Mouse (Mus musculus) activated CD4-positive, CD25-positive, alpha-beta regulatory T cell, adult 4 months (primary cell): ENCODE data around the gene Slc36a4. TPM values are rescaled to one million over a fixed set of nuclear protein-coding genes. Genes with fewer than 3 reads are reported as not detected.

Source experiments
- ATAC-seq: one replicate; pipeline ENCODE4 v1.8.0; 2017
- polyA plus RNA-seq, 2 experiments: library from polyadenylated mRNA; unstranded; fragments of 100-300 nt; shearing (Covaris generic); gene quantifications; one replicate each; pipeline ENCODE4 v1.2.1; 2017

Gene Slc36a4
- polyA plus RNA-seq, 2 experiments from 2014 or later, result 3.7 to 3.9 TPM

DNA sequence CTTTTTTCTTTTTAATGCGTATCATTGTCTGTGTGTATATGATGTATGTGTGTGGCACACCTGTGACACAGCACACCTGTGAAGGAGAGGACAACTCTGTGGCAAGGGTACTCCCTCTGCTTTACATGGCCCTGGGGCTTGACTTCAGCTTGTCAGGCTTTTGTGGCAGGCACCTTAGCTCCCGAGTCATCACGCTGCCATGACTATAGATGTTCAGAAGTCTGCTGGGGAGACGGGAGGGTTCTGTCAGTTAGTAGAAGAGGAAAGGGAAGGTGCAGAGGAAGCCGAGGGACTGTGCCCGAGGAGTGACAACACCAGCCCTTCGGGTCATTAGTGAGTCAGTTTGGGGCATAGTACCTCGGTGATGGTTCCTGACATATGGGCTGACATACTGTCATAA, 13.0 kb downstream of the Slc36a4 start:
- no peak for ATAC-seq

DNA sequence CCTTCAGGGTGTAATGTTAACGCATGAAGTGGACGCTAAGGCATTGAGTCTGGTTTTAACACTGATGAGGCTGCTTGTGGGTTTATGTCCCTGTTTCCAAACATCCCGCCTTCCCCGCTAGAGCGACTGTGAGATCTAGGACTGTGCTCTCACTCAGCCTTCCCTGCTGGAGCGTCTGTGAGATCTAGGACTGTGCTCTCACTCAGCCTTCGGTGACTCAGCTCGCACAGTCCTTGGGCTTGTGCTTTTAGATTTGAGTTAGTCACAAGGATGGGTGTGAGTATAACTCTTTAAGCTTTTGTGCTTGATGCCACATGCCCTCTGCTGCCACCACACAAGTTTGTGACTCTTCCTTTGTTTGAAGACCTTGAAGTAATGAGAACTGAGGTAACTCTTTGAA, 17.6 kb downstream of the Slc36a4 start:
- no peak for ATAC-seq

DNA sequence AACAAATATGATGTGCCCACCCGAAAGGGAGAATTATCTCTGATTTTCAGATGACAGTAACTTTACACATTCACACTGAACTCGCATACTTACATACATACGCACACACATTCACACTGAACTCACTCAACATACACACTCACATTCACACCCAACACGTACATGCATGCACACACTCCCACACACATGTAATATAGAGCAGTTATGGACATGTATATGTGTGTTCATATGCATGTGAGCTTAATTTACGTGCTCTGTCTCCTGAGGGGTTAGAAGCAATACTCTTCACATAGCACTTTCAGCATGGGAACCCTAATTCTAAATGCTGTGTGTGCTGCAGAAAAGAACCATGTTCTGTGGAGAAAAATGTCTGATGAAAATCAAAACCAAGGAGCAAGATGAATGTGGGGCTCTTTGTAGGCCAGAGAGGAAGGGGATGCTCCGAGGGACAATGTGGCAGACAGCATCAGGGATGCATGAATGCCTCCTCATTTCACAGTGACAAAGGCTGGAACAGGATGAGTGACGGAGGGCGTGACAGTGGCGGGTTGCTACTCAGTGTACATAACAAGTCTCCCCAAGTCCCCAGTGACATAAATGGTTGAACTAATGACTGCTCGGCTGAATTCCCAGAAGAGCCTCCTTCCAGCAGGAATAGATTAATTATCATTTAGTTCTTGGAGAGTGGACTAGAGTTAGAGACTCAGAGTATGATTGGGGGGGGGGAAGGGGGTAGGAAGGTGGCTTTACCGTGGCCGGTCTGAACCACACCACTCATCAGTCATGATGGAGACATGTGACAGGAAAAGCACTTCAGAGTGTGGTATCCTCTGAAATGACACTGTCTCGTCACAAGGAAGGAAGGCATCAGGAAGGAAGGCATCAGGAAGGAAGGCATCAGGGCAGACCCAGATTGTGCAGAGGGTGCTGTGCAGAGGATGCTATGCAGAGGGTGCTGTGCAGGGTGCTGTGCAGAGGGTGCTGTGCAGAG, 22.5 kb downstream of the Slc36a4 start:
- ATAC-seq, result no peak

DNA sequence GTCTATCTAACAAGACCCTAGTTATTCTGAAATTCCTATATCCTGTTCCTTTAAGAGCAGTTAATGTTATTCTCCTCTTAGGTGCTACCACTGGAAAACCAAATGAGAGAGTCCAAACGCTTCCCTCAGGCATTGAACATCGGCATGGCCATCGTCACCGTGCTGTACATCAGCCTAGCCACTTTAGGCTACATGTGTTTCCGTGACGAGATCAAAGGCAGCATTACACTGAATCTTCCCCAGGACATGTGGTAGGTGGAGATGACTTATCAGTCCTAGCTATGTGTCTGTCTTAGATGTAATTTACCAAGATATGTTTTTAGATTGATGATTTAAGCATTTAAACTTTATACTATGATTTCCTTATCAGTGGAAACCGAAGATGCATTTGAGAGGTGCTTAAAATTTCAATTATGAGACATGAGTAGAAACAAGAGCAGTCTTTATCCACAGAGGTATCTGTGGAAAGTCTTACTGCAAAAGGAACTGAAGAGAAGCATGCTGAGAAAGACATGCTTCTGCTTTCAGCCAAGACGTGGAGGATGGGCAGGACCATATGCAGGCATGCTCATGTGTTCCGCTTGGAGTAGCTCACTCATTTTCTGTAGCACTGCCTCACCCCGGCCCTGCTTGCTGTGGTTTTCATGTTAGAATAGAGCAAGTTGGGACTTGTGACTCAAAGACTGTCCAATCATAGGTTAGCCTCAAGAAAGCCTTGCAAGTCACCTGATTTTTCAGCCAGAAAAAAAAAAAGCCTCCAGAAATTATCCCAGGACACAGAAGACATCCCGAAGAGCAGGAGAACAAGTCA, 24.7 kb downstream of the Slc36a4 start:
- no peak for ATAC-seq

DNA sequence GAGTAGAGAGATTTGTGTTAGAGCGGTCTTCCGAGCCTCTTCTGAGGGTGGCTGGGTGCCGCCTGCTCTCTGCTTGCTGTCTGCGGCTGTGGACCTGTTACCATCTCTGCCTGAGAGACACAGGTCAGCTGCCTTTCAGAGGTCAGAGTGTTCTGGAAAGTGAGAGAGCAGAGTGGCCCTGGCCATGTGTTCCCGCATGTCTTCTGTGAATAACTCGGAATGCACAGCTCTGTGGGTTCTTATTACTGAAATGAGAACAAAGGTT, 25.3 kb downstream of the Slc36a4 start:
- no peak for ATAC-seq

DNA sequence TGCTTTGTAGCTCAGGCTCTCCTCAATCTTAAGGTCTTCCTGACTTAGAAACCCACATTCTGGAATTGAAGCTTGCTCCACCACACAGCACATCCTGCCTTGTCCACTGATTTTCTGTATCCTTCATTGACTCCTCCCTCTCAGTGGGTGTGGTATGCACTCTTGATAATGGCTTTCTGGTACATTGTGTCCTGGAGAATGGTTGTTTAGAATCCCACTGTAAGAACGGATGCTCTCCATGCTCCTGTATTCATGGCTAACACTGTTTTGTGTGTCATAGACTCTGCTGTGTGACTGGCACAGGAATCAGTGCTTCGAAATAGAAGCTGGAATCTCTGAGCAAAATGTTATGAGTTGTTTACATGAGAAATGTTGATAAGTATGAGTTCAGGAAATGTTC, 28.0 kb downstream of the Slc36a4 start:
- ATAC-seq, result no peak

DNA sequence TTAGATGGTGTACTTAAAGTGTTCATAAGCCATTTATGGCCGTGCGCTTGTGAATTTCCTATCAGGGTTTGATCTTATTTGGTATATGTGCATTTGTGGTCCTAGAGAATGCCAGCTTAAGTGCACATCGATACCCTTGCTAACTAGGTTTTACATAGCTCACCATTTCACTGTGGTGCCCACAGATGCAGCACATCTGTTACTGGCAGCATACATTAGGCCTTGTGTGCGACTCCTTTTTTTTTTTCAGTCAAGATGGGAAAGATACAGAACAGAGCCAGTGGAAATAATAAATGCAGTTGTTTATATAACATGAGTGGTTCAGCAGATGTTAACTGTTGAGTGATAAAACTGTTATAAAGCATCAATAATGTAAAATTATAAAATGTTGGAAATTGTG, 31.9 kb downstream of the Slc36a4 start:
- ATAC-seq, result no peak

DNA sequence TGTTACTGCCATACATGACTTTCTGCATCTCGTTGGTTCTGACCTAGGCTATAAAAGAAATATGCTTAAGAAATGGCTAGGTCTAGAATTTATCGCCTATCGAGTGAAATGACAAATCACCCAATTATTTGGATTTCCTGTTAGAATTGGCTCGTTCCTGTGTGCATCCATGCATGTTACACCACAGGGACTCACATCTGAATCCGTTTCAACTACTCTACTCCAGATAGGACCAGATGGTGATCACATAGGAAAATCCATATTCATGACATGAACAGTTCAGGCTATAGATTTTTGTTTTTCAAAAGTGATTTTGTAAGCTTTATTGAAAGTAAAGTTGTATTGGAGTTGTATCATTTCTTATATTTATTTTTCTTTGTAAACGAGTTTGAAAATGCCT, 32.4 kb downstream of the Slc36a4 start:
- no peak for ATAC-seq

DNA sequence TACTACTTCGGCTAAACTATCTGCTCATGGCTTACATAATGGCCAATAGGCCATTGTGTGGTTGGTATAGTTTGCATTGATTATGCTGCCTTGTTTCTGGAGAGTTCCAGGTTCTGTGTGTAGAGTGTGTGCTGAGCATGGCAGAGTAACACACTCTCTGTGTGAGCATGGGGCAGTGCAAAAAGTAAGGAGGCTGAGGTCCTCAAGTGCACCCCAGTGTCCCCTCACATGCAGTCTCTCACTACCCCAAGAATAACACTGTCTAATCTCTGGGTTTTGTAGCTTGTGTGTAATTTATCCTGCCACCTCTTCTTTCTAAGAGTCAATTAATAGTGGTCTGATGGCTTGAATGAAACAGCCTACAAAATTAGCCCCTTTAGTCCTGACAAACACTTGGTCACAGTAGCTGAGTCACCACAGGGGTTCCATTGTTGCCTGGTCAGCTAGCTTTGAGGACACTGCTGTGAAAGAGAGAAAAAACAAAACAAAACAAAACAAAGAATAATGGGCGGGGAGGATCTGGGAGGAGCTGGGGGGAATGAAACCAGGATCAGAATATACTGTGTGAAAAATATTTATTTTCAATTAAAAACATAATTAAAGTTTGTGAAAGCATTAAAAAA, 36.6 kb downstream of the Slc36a4 start:
- no peak for ATAC-seq

DNA sequence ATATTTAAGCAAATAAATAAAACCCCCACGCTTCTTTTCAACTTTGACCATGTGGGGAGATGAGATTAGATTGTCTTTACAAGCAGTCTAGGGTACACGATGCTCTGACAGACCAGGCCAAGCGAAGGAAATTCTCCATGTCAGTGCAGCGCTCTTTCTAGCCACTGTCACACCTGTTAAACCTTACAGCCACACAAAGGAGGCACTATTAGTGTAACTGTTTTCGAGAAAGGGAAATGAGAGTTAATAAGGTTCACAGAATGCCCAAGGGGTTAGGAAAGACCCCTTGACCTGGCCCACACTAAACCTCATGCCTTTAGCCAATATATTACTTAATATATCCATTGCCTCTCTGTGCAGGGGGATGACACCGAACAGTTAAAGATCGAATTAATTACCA, 37.1 kb downstream of the Slc36a4 start:
- ATAC-seq, result no peak

DNA sequence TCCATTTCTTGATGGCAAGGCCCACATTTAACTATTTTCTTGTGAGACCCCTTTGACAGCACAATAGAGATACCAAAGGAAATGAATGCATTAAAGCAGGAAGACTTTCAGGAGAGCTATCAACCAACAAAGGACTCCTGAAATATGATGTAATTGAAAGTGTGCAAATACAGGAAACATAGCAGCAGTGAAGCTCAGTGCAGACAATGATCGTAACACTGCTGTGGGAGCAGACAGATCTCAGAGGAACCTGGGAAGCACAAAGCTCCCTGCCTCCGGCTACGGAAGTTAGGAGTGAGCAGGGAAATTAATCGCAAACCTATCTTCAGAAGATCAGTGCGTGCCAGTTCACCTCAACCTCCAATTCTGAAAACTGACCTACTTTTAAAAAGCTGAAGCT, 38.8 kb downstream of the Slc36a4 start:
- no peak for ATAC-seq

DNA sequence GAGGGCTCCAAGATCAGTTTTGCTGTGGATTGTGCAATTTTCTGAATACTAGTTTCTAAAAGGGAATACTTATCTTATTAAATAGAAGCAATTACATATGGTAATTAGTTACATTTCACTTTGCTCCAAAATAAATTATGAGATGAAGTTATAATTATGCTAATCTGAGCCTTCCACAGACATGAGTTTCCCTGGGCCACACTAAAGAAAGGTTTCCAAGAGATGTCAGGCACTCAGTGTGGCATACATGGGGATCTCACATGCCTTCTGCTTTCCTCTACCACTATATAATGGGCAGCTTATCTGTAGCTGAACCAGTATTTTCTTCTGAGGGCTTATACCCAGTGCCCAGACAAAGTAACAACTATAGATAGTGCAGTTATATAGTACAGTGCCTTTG, 49.8 kb downstream of the Slc36a4 start:
- no peak for ATAC-seq

DNA sequence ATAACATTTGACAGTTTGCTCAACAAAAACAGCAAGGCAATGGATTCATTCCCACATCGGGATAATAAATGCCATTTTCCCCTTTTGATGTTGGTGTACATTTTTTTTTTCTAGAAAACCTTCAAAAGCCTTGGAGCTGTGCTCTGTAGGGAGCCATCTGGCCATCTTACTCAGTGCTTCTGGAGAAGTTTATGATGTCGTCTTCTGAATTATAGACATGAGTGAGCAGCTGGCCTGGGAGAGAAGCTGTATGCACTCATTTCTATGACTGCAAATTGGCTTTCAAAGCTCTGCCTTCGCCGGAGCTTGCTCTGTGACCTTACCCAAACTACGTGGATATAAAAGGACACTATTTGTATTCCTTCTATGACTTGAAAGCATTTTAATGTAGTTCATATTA, 56.8 kb downstream of the Slc36a4 start:
- no peak for ATAC-seq

DNA sequence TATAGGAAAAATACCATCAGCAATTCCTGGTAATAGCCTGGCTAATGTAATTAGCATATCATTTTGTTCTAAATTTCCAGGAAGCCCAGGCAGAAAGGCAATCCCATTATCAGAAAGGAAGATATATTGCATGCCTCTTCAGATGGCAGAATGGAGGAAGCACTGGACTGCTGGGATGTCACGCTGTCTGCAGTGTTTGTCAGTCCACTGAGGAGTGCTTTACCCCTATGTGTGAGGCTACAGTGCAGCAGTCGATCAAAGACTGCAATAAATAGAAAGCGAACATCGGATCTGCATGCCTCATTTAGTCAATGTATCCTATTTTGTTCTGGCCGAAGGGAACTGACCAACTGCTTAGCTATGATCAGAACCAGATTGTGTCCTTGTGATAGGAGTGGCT, 57.3 kb downstream of the Slc36a4 start:
- no peak for ATAC-seq

DNA sequence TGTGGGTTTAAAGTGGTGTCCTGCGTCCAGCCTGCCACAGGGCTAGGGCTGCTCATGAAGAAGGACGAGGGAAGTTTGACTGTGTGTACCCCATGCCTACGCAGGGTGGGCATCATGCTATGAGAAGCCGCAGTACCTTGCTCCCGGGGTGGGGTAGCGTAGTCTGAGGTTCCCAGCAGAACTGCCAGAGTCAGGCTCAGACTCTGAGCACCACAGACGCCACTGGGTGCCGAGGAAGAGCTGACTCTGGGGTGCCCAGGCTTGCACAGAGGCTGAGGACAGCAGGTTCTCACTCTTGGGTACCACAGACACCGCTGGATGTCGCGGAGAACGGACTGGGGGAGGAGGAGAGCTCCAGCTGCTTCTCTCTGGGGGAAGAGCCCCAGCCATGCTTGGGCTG, 63.2 kb downstream of the Slc36a4 start:
- ATAC-seq, result no peak

DNA sequence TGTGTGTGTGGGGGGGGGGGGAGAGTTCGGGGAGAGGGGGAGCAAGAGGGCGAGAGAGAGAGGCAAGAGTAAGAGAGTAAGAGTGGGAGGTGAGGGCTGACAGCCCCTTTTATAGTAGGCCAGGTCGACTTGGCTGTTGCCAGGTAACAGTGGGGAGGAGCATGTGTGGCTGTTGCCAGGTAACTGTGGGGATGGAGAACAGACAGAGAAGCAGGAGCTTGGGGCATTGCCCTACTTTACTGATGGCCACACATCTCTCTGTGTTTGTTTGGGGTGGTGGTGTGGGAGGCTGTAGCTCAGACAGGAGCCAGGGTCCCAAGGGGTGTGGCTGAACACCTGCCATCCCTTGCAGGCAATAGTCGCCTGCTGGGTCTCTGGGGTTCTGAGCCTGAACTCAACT, 63.9 kb downstream of the Slc36a4 start:
- ATAC-seq, result no peak

DNA sequence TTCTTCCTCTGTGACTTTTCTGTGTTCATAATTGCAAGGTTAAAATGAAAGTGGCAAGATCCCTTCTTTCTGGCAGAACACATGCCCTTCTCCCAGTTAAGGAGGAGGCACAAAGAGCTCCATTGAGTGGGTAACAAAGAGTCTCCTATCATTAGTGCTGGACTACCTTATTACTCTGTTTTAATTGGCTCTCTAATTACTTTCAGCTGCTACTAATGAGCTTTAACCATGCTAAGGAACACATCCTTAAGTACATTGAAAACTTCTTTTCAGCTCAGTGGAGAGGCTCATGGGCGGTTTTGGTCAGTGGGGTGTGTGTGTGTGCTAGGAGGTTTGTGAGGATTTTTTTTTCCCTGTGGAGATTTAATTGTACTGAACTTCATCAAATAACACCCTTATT, 65.4 kb downstream of the Slc36a4 start:
- no peak for ATAC-seq

DNA sequence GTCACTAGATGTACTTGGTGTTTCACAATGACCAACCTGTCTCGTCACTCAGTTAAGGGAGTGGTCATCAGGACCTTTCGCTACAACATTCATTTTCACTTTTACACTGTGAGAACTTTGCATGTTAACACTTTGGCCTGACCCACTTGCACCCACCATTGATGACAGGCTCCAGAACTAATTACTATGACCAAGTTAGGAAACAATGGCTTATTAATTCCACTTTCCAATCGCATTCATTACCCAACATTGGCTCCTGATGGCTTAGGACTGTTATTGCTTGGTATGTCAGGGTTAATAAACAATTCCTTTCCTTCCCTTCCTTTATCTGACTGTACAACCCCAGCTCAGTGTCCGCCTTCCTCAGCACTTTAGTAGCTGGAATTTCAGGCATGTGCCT, 72.4 kb downstream of the Slc36a4 start:
- no peak for ATAC-seq

DNA sequence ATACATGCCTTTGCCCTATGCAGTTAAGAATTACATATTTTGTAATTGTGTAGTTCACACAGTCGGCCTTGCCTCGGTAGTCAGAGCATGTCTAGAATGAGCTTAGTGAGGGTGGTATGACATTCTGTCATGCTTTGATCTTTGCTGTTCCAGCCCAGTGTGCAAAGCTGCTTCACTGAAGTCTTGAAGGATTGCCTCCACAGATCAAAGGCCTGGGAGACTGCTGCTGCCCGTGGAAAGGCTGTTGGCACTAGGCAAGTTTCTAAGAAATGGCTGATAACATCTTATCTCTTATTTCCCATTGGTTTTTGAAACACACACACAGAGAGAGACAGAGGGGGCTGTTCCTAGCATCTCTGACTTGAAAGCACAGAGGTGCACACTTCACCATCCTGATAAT, 76.7 kb downstream of the Slc36a4 start:
- no peak for ATAC-seq

DNA sequence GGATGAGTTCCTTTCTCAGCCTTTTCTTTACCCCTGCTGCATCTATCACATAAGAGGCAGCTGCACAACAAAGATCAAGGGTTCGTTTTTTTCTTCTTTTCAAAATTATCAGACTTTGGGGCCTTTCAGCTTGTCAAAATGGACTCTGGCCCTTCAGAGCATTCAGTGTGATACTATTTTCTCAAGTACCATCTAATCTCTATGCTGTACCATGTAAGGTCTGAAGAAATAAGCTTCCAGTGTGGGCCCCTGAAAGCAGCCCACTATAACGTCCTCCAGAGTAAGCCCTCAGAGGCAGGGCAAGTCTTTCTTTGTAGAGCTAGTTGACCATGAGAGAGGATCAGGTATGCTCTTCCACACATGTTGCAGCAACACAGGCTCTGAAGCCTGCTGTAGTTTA, 77.1 kb downstream of the Slc36a4 start:
- ATAC-seq, result no peak

DNA sequence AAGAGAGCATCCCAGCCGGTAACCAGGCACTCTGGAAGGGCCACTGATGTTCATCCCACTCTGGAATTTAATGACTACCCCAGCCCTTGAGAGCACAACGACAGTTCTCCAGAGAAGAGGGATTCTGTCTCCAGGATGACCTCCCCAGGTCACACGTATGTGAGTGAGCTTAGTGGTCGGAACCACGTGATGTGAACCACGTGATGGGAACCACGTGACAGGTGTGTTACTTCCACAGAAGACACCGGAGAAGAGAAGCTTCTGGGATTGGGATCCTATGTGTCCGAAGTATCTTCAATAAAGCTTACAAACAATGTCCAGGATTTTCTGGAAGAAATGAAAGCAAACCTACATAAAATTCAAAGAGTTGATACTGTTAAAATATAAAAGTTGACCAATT, 82.5 kb downstream of the Slc36a4 start:
- ATAC-seq, result no peak
